Mouse (Mus musculus) thymus, adult 2 months (tissue): Measurements from ENCODE around the gene Xxylt1.

ENCODE experiments used
- CTCF ChIP-seq: fragments of 200-500 bp; IDR thresholded peaks from 2 replicates; pipeline ENCODE4 v1.5.1; 2012; ENCODE audit warnings: mild to moderate bottlenecking, control low read depth, low read length, moderate library complexity, borderline replicate concordance; ENCODE audit not compliant: control insufficient read depth, poor library complexity, insufficient read depth; ENCODE audit errors: extremely low read depth
- POLR2A ChIP-seq: fragments of 200-500 bp; IDR thresholded peaks from 2 replicates; pipeline ENCODE4 v1.6.1; 2012; ENCODE audit warnings: mild to moderate bottlenecking, low read length, control low read depth, moderate library complexity; ENCODE audit not compliant: control insufficient read depth, poor library complexity, insufficient read depth; ENCODE audit errors: extremely low read depth

- TF ChIP-seq POLR2A (no peak), CTCF (no peak)
Measured at GRCm38 (mm10) chr16:31010443-31010842, 70.8 kb downstream of the Xxylt1 start.
